Mouse (Mus musculus) midbrain, embryonic 13.5 days (tissue): ENCODE measurements around the gene Card10. TPM values are rescaled to one million over a fixed set of nuclear protein-coding genes. Genes with fewer than 3 reads are reported as not detected.

Experiments
- ATAC-seq: fragments of 200-750 bp; cut with Nextera tagmentation; 2 replicates; pipeline ENCODE4 v1.8.0; 2017; ENCODE audit warnings: mild to moderate bottlenecking, moderate TSS enrichment, moderate library complexity
- H3K27ac ChIP-seq: fragments of 300-500 bp; sonication (generic); 2 replicates; pipeline ENCODE4 v1.5.1; 2015; ENCODE audit warnings: inconsistent platforms, mild to moderate bottlenecking, moderate library complexity
- H3K27me3 ChIP-seq: fragments of 300-500 bp; sonication (generic); 2 replicates; pipeline ENCODE4 v1.6.1; 2015; ENCODE audit warnings: mild to moderate bottlenecking, inconsistent platforms
- H3K36me3 ChIP-seq: fragments of 300-500 bp; sonication (generic); 2 replicates; pipeline ENCODE4 v1.6.1; 2015; ENCODE audit warnings: mild to moderate bottlenecking, inconsistent platforms
- H3K4me1 ChIP-seq: fragments of 300-500 bp; sonication (generic); replicated peaks from 2 replicates; pipeline ENCODE4 v1.6.1; 2015; ENCODE audit warnings: inconsistent platforms
- H3K4me2 ChIP-seq: fragments of 300-500 bp; sonication (generic); replicated peaks from 2 replicates; pipeline ENCODE4 v1.6.1; 2015; ENCODE audit warnings: moderate library complexity, mild to moderate bottlenecking, inconsistent platforms
- H3K4me3 ChIP-seq: fragments of 300-500 bp; sonication (generic); replicated peaks from 2 replicates; pipeline ENCODE4 v1.5.1; 2015; ENCODE audit warnings: mild to moderate bottlenecking, inconsistent platforms
- H3K9ac ChIP-seq: fragments of 300-500 bp; sonication (generic); replicated peaks from 2 replicates; pipeline ENCODE4 v1.6.1; 2015; ENCODE audit warnings: mild to moderate bottlenecking, inconsistent platforms
- H3K9me3 ChIP-seq: fragments of 300-500 bp; sonication (generic); 2 replicates; pipeline ENCODE4 v1.6.1; 2016; ENCODE audit warnings: mild to moderate bottlenecking, inconsistent platforms
- WGBS: fragments of 180-500 bp; shearing (Covaris S2); methylation state at CpG from one replicate; pipeline ENCODE4 v1.1.7; 2015; 5-methylcytosine and 5-hydroxymethylcytosine counted together
- polyA plus RNA-seq: library from polyadenylated mRNA; unstranded; fragments of >200 nt; fragmentation: Nextera tagmentation; extraction: Ambion mirVana; gene quantifications from 2 replicates; pipeline ENCODE4 v1.2.1, GENCODE M21; 2015

The Card10 gene
- polyA plus RNA-seq, 1 experiment from 2014 or later: 1.2 TPM

DNA sequence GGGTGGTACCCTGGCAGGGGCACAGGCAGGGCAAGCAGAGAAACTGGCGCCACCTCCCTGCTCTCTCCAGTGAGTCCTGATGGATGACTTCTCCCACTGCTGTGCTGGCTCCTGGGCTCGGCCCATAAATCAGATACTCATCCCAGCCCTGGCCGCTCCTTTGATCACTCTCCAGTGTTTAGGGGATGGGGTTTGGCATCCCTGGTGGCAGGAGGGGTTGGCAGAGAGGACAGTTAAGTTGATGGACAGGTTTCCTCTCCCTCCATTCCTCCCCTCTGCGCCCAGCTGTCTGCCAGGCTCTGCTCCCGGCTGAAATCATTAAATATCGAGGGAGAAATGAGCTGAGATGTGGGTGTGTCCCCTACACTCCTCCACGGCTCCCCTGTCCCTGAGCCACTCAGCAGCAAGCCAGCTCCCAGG lies 66.2 kb downstream of the Card10 start:
- peak; percentile 10 for ATAC-seq
- no peak overlapping the region for H3K4me2 ChIP-seq

GRCm38 (mm10) chr15:78736181-78736579 lies 66.7 kb downstream of the Card10 start:
- H3K27me3 ChIP-seq: no peaks in the 10 kb centered on the region
- peak overlapping the region; percentile 86 for H3K27ac ChIP-seq

More for the DNA sequence above, 66.2 kb downstream of the Card10 start:
- H3K27me3 ChIP-seq: no peaks in the 10 kb centered on the region
- peaks cover 31% of the 10 kb centered on the region for H3K4me1 ChIP-seq
- no peaks in the 10 kb centered on the region for H3K9me3 ChIP-seq
- 36% methylated on average over 7 of the region's 7 CpGs for WGBS
- H3K4me3 ChIP-seq: no peak overlapping the region
- no peaks in the 10 kb centered on the region for H3K36me3 ChIP-seq
- peak overlapping the region; percentile 37; the same call in 1 of the 2 replicates for H3K9ac ChIP-seq
- peak overlapping the region; percentile 86 for H3K27ac ChIP-seq

DNA sequence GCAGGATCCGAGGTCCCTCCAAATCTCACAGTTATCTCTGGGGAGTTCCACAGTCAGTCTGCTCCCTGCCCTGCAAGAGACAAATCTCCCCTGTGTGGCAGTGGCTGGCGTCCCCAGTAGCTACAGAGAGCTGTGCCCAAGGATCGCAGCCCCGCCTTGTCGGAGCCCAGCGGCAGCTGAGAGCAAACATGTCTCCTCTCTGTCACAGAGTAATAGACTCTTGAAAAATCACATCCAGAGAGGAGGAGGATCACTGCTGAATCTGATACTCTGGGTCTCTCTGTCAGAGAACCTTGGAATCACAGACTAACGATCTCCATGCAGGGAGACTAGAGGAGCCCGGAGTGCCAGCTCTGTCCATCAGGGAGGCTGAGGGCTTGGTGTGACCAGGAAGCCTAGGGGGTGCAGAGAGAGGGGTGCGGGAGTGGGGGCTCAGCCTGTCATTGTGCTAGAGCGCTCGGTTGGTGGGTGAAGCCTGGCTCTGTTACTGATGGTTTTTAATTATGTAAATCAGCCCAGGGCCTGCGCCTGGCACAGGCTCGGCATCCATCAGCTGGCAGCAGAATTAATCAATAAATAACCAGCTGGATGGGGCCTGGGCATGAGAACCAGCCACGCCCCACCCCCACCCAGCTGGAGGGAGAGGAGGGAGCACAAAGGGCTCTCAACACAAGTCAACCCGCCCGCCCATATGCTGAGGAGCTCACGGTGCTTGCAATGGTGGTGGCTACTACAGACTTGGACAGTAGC lies 67.2 kb downstream of the Card10 start:
- Histone ChIP-seq H3K36me3 (no peaks in the 10 kb centered on the region), H3K4me2 (peak overlapping the region; percentile 22), H3K9ac (peak overlapping the region; percentile 37), H3K9me3 (no peaks in the 10 kb centered on the region), H3K4me1 (peaks cover 31% of the 10 kb centered on the region), H3K27ac (peak overlapping the region; percentile 86), H3K4me3 (no peak overlapping the region), H3K27me3 (no peaks in the 10 kb centered on the region)
- WGBS: 23% methylated on average over 17 of the region's 17 CpGs
- ATAC-seq: peak; percentile 84

More at GRCm38 (mm10) chr15:78736181-78736579, 66.7 kb downstream of the Card10 start:
- Histone ChIP-seq H3K4me3 (no peak overlapping the region), H3K9ac (peak overlapping the region; percentile 37; the same call in 1 of the 2 replicates), H3K4me1 (peaks cover 31% of the 10 kb centered on the region), H3K36me3 (no peaks in the 10 kb centered on the region), H3K9me3 (no peaks in the 10 kb centered on the region), H3K4me2 (peak overlapping the region; percentile 22; the same call in 1 of the 2 replicates)
- no peak; the same call in 1 of the 2 replicates for ATAC-seq
- WGBS: 54% methylated on average over 3 of the region's 3 CpGs

GRCm38 (mm10) chr15:78731830-78732229 lies 71.0 kb downstream of the Card10 start:
- ATAC-seq: no peak

GRCm38 (mm10) chr15:78730315-78731049 lies 72.4 kb downstream of the Card10 start:
- H3K4me2 ChIP-seq: no peak overlapping the region
- peaks cover 6% of the 10 kb centered on the region for H3K4me1 ChIP-seq
- H3K27me3 ChIP-seq: no peaks in the 10 kb centered on the region
- H3K9me3 ChIP-seq: no peaks in the 10 kb centered on the region
- H3K27ac ChIP-seq: 0 out of 2 replicates have a peak overlapping the region, but pooled peaks have one; percentile 9
- no peaks in the 10 kb centered on the region for H3K36me3 ChIP-seq
- 86% methylated on average over 12 of the region's 12 CpGs for WGBS
- no peak overlapping the region for H3K9ac ChIP-seq
- no peak for ATAC-seq
- H3K4me3 ChIP-seq: no peak overlapping the region

More at GRCm38 (mm10) chr15:78731830-78732229, 71.0 kb downstream of the Card10 start:
- no peaks in the 10 kb centered on the region for H3K36me3 ChIP-seq
- WGBS: 43% methylated on average over 4 of the region's 4 CpGs
- no peak overlapping the region for H3K4me2 ChIP-seq
- H3K4me1 ChIP-seq: peaks cover 20% of the 10 kb centered on the region
- no peaks in the 10 kb centered on the region for H3K9me3 ChIP-seq
- H3K9ac ChIP-seq: no peak overlapping the region
- no peak overlapping the region for H3K27ac ChIP-seq
- no peaks in the 10 kb centered on the region for H3K27me3 ChIP-seq
- no peak overlapping the region for H3K4me3 ChIP-seq

DNA sequence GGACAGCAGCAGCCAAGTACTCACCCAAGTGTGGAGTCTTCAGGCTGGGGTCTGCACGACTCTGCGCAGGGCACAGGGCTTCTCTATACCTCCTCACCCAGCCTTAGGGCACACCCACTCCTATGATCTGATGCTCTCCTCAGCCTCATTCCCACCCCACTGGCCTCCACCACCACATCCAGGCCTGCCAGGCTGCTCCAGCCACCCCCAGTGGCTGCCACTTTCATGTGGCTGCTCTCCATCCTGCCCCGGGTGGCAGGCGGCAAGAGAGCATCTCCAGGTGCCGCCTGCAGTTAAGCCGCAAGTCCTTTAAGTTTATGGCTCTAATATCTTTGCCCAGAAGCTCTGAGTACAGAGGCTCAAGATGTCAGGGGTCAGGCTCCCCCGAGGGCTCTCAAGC lies 76.1 kb downstream of the Card10 start:
- 72% methylated on average over 7 of the region's 7 CpGs for WGBS
- Histone ChIP-seq H3K27me3 (peaks cover 11% of the 10 kb centered on the region), H3K9me3 (no peaks in the 10 kb centered on the region), H3K4me2 (no peak overlapping the region), H3K4me1 (no peaks in the 10 kb centered on the region), H3K4me3 (no peak overlapping the region), H3K27ac (no peak overlapping the region), H3K9ac (no peak overlapping the region), H3K36me3 (no peaks in the 10 kb centered on the region)
- no peak for ATAC-seq

Other genes starting within 250 kb of the Card10 start
- 3.2 and 5.6 TPM in 2 replicates for gene Rac2, start 230.3 kb downstream of the Card10 start, polyA plus RNA-seq
- 3.7 and 5.8 TPM in 2 replicates for gene Cyth4, start 206.0 kb downstream of the Card10 start, polyA plus RNA-seq
- gene Elfn2, start 84.3 kb downstream of the Card10 start, polyA plus RNA-seq: 3.0 and 3.3 TPM in 2 replicates
- gene Mfng, start 29.6 kb downstream of the Card10 start, polyA plus RNA-seq: 83.0 and 93.7 TPM in 2 replicates
- 7.0 and 8.5 TPM in 2 replicates for gene Cdc42ep1, start 39.6 kb upstream of the Card10 start, polyA plus RNA-seq
- 1.1 TPM in 1 of 2 replicates, not detected in the other for gene Lgals2, start 52.5 kb upstream of the Card10 start, polyA plus RNA-seq
- 47.8 and 49.2 TPM in 2 replicates for gene Gga1, start 74.1 kb upstream of the Card10 start, polyA plus RNA-seq
- 0.12 TPM in 1 of 2 replicates, not detected in the other for gene Gm49510, start 96.6 kb upstream of the Card10 start, polyA plus RNA-seq
- 2.5 and 4.9 TPM in 2 replicates for gene Sh3bp1, start 96.7 kb upstream of the Card10 start, polyA plus RNA-seq
- 55.8 and 63.2 TPM in 2 replicates for gene Pdxp, start 110.9 kb upstream of the Card10 start, polyA plus RNA-seq
- 109 and 125 TPM in 2 replicates for gene Lgals1, start 123.7 kb upstream of the Card10 start, polyA plus RNA-seq
- 53.1 and 58.0 TPM in 2 replicates for gene Nol12, start 131.9 kb upstream of the Card10 start, polyA plus RNA-seq
- 38.3 and 42.6 TPM in 2 replicates for gene Triobp, start 144.7 kb upstream of the Card10 start, polyA plus RNA-seq
- gene H1f0, start 225.4 kb upstream of the Card10 start, polyA plus RNA-seq: 329 and 351 TPM in 2 replicates
- not detected in 2 replicates for gene Galr3, start 238.8 kb upstream of the Card10 start, polyA plus RNA-seq